Mouse (Mus musculus) c-Kit-positive CD71-positive TER-119-positive erythroid progenitor cells, embryonic 14.5 days (primary cell): ENCODE measurements at regions not wholly inside any gene's neighbourhood (a gene's known extent, or its start where the extent isn't known, plus 50 kb on each side); places are given as distances from the start of the nearest gene placed in this dataset.

Experiments
- DNase-seq: peaks from one replicate; pipeline ENCODE4 v3.0.0-alpha.2; 2013; ENCODE audit warnings: low spot score

- DNase-seq, result no peak
These were observed 242.8 kb downstream of the Ndfip2 start for GRCm38 (mm10) chr14:105500966-105501741.

- DNase-seq, result no peak
These were observed 241.0 kb downstream of the Ndfip2 start for GRCm38 (mm10) chr14:105499319-105499895.

- no peak for DNase-seq
These were observed 240.0 kb downstream of the Ndfip2 start for GRCm38 (mm10) chr14:105498155-105498906.

- no peak for DNase-seq
These were observed 236.8 kb downstream of the Ndfip2 start for GRCm38 (mm10) chr14:105495161-105495560.

- no peak for DNase-seq
These were observed 236.0 kb downstream of the Ndfip2 start for GRCm38 (mm10) chr14:105494415-105494814.

- DNase-seq, result no peak
These were observed 231.8 kb downstream of the Ndfip2 start for GRCm38 (mm10) chr14:105490158-105490557.

- no peak for DNase-seq
These were observed 225.1 kb downstream of the Ndfip2 start for GRCm38 (mm10) chr14:105483352-105484083.

- no peak for DNase-seq
These were observed 224.4 kb downstream of the Ndfip2 start for GRCm38 (mm10) chr14:105482644-105483351.

GRCm38 (mm10) chr14:105480048-105480447 lies 221.7 kb downstream of the Ndfip2 start:
- no peak for DNase-seq

GRCm38 (mm10) chr14:105474991-105475553 lies 216.7 kb downstream of the Ndfip2 start:
- DNase-seq, result no peak

- DNase-seq, result no peak
These were observed 190.6 kb downstream of the Ndfip2 start for GRCm38 (mm10) chr14:105448919-105449458.

GRCm38 (mm10) chr14:105447088-105447487 lies 188.7 kb downstream of the Ndfip2 start:
- no peak for DNase-seq

GRCm38 (mm10) chr14:105435343-105435742 lies 177.0 kb downstream of the Ndfip2 start:
- no peak for DNase-seq

- no peak for DNase-seq
These were observed 175.1 kb downstream of the Ndfip2 start for GRCm38 (mm10) chr14:105433456-105433855.

GRCm38 (mm10) chr14:105432670-105433069 lies 174.3 kb downstream of the Ndfip2 start:
- no peak for DNase-seq

GRCm38 (mm10) chr14:105431584-105431983 lies 173.2 kb downstream of the Ndfip2 start:
- no peak for DNase-seq

- DNase-seq, result no peak
These were observed 171.4 kb downstream of the Ndfip2 start for GRCm38 (mm10) chr14:105429664-105430257.

- no peak for DNase-seq
These were observed 169.1 kb downstream of the Ndfip2 start for GRCm38 (mm10) chr14:105427474-105427901.

- DNase-seq, result no peak
These were observed 168.4 kb downstream of the Ndfip2 start for GRCm38 (mm10) chr14:105426597-105427334.

GRCm38 (mm10) chr14:105417967-105418366 lies 159.6 kb downstream of the Ndfip2 start:
- no peak for DNase-seq
